Mouse (Mus musculus): ENCODE data around the gene Ogfod1. TPM values are rescaled to one million over a fixed set of nuclear protein-coding genes. Genes with fewer than 3 reads are reported as not detected.

Gene Ogfod1
- total and polyA plus RNA-seq, 2 experiments from 2014 or later: 8.5 to 11.2 TPM

- peak; percentile 100 for DNase-seq (ENCODE audit: low spot score)
- Histone ChIP-seq H3K4me3 (ENCODE audit: low read length) (peak within 1 kb of the TSS; percentile 61), H3K27me3 (ENCODE audit: insufficient read depth, low read length) (no peaks in the 10 kb centered on the region), H3K9me3 (ENCODE audit: low read length) (no peaks in the 10 kb centered on the region), H3K36me3 (ENCODE audit: insufficient read depth, low read length) (no peaks in the 10 kb centered on the region), H3K4me2 (ENCODE audit: low read depth, low read length) (peak within 1 kb of the TSS; percentile 64), H3K9ac (replicated peaks; ENCODE audit: low read length) (peak within 1 kb of the TSS; percentile 63), H3K4me1 (ENCODE audit: insufficient read depth, low read length) (peaks cover 5% of the 10 kb centered on the region; the same call in 1 of the 2 replicates), H3K27ac (peak within 1 kb of the TSS; percentile 98)
- TF ChIP-seq CTCF (IDR thresholded peaks at IDR 0.05; ENCODE audit: low read depth): peak; percentile 74
- WGBS: 1% methylated on average over 61 of the region's 61 CpGs
- ATAC-seq: peak; percentile 99
These were observed 61.3 kb downstream of the Ogfod1 start, which contains the start of gene Bbs2 for GRCm38 (mm10) chr8:94098081-94098974. TSS of gene Bbs2 (minus strand) at chr8:94098928.

DNA sequence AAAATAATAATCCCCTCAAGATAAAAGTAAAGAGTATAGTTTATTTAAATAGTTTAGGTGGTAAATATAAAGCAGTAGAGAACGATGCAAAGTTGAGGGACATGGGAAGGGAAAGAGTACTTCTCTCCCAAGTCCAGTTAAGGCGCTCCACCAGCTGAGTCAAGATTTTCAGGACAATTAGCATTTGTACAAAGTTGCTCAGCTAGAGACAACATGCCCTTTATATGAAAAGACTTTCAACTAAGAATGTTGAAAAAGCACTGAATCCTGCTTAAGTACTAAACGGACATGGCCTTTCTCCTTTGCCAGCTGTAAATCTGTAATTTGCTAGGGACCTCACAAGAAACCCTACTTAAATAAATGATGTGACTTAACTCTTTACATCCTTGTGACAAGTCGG lies 62.0 kb downstream of the Ogfod1 start:
- 34% methylated on average over 4 of the region's 4 CpGs for WGBS
- H3K36me3 ChIP-seq (ENCODE audit: insufficient read depth, low read length): no peaks in the 10 kb centered on the region
- peaks cover 5% of the 10 kb centered on the region; the same call in 1 of the 2 replicates for H3K4me1 ChIP-seq (ENCODE audit: insufficient read depth, low read length)
- ATAC-seq: no peak
- DNase-seq (ENCODE audit: low spot score): peak; percentile 43
- H3K27me3 ChIP-seq (ENCODE audit: insufficient read depth, low read length): no peaks in the 10 kb centered on the region
- no peaks in the 10 kb centered on the region for H3K9me3 ChIP-seq (ENCODE audit: low read length)
- H3K27ac ChIP-seq: peak overlapping the region; percentile 98
- no peak for TF ChIP-seq CTCF (IDR thresholded peaks at IDR 0.05; ENCODE audit: low read depth)
- H3K4me3 ChIP-seq (ENCODE audit: low read length): peak overlapping the region; percentile 61
- H3K4me2 ChIP-seq (ENCODE audit: low read depth, low read length): peak overlapping the region; percentile 64
- H3K9ac ChIP-seq (replicated peaks; ENCODE audit: low read length): peak overlapping the region; percentile 55

DNA sequence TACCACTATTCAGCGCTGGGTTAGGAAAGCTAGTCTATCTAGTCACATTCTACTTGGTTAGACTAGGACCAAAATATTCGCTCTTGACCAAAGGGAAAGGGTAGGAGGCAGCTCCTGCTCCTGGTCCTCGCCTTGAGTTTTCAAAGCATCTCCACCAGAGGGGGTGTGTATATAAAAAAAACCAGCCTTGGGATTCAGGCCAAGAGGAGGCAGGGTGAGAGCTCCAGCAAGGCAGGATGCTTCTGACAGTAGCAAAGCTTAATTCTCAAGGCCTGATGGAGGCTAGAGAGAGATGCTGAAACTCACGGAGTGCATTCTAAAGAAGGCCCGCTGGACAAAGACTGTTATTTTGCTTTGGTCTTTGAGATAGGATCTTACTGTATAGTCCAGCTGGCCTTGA lies 67.1 kb downstream of the Ogfod1 start:
- DNase-seq (ENCODE audit: low spot score) (peak; percentile 55), ATAC-seq (no peak)
- WGBS: 47% methylated on average over 5 of the region's 5 CpGs
- Histone ChIP-seq H3K4me1 (ENCODE audit: insufficient read depth, low read length) (no peaks in the 10 kb centered on the region), H3K4me2 (ENCODE audit: low read depth, low read length) (no peak overlapping the region), H3K9me3 (ENCODE audit: low read length) (no peaks in the 10 kb centered on the region), H3K36me3 (ENCODE audit: insufficient read depth, low read length) (no peaks in the 10 kb centered on the region), H3K9ac (replicated peaks; ENCODE audit: low read length) (no peak overlapping the region), H3K27ac (no peak overlapping the region), H3K4me3 (ENCODE audit: low read length) (no peak overlapping the region), H3K27me3 (ENCODE audit: insufficient read depth, low read length) (no peaks in the 10 kb centered on the region)
- TF ChIP-seq CTCF (IDR thresholded peaks at IDR 0.05; ENCODE audit: low read depth): peak; percentile 38

GRCm38 (mm10) chr8:94107871-94108270 lies 70.9 kb downstream of the Ogfod1 start:
- DNase-seq (ENCODE audit: low spot score) (no peak), ATAC-seq (no peak)
- Histone ChIP-seq H3K9me3 (ENCODE audit: low read length) (no peaks in the 10 kb centered on the region), H3K4me3 (ENCODE audit: low read length) (no peak overlapping the region), H3K36me3 (ENCODE audit: insufficient read depth, low read length) (no peaks in the 10 kb centered on the region), H3K27me3 (ENCODE audit: insufficient read depth, low read length) (no peaks in the 10 kb centered on the region), H3K27ac (no peak overlapping the region), H3K9ac (replicated peaks; ENCODE audit: low read length) (no peak overlapping the region), H3K4me1 (ENCODE audit: insufficient read depth, low read length) (no peaks in the 10 kb centered on the region), H3K4me2 (ENCODE audit: low read depth, low read length) (no peak overlapping the region)
- WGBS: 69% methylated on average over 3 of the region's 3 CpGs
- no peak for TF ChIP-seq CTCF (IDR thresholded peaks at IDR 0.05; ENCODE audit: low read depth)

DNA sequence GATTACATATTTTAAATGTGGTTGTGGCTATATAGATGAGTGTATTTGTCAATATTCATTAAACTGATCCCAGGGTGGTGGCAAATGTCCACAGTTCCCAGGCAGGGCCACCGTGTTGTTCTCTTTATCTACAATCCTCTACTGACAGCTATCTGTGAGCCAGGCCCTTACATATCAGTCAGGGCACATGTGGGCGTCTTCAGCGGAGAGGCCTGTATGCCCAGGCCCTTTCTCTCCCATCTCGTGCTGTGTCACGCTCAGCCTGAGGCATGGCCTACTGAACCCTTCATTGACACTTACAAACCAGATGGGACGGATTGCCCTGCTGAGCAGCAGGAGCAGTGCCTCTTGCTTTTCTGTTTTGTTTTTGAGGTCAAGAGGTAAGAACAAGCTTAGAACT lies 72.4 kb downstream of the Ogfod1 start:
- H3K36me3 ChIP-seq (ENCODE audit: insufficient read depth, low read length): no peaks in the 10 kb centered on the region
- H3K4me2 ChIP-seq (ENCODE audit: low read depth, low read length): no peak overlapping the region
- no peak overlapping the region for H3K27ac ChIP-seq
- no peaks in the 10 kb centered on the region for H3K27me3 ChIP-seq (ENCODE audit: insufficient read depth, low read length)
- 70% methylated on average over 6 of the region's 6 CpGs for WGBS
- no peaks in the 10 kb centered on the region for H3K4me1 ChIP-seq (ENCODE audit: insufficient read depth, low read length)
- H3K4me3 ChIP-seq (ENCODE audit: low read length): no peak overlapping the region
- H3K9me3 ChIP-seq (ENCODE audit: low read length): no peaks in the 10 kb centered on the region
- DNase-seq (ENCODE audit: low spot score): no peak
- no peak overlapping the region for H3K9ac ChIP-seq (replicated peaks; ENCODE audit: low read length)
- no peak for TF ChIP-seq CTCF (IDR thresholded peaks at IDR 0.05; ENCODE audit: low read depth)
- ATAC-seq: no peak

GRCm38 (mm10) chr8:94109835-94110234 lies 72.8 kb downstream of the Ogfod1 start:
- Histone ChIP-seq H3K36me3 (ENCODE audit: insufficient read depth, low read length) (no peaks in the 10 kb centered on the region), H3K27ac (no peak overlapping the region), H3K4me1 (ENCODE audit: insufficient read depth, low read length) (no peaks in the 10 kb centered on the region), H3K27me3 (ENCODE audit: insufficient read depth, low read length) (no peaks in the 10 kb centered on the region), H3K9ac (replicated peaks; ENCODE audit: low read length) (no peak overlapping the region), H3K9me3 (ENCODE audit: low read length) (no peaks in the 10 kb centered on the region), H3K4me3 (ENCODE audit: low read length) (no peak overlapping the region), H3K4me2 (ENCODE audit: low read depth, low read length) (no peak overlapping the region)
- ATAC-seq (no peak), DNase-seq (ENCODE audit: low spot score) (no peak)
- TF ChIP-seq CTCF (IDR thresholded peaks at IDR 0.05; ENCODE audit: low read depth): peak; percentile 20
- WGBS: 70% methylated on average over 5 of the region's 5 CpGs
